Mouse (Mus musculus) adipocyte (in vitro differentiated cells): Measurements from ENCODE around the gene Brinp3.

Experiments used
- DNase-seq: peaks from one replicate; pipeline ENCODE4 v3.0.0-alpha.2; 2016; ENCODE audit warnings: low spot score

Gene Brinp3

DNA sequence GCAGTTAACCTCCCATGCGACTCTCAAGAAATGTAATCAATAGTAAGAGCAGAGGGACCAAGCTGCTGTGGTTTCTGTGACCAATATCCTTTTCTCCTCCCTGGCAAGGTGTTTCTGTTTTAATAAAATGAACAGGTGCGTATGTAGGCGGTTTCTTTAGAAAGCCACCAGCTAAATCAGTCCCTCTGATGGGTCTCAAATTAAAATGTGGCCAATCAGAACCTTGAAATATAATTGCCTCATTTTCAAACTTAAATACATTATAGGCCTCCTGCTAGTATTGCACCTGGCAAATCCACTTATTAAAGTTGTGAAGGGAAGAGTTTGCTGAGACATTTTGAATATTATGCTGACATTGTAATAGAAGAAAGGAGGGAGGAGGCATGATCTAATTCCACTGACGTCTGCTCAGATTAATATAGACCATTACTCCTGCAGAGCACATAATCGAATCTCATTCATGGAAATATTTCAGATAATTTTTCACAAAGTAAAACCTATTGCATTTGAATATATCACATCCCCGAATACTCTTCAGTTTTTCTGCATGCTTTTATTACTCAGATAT lies 305.5 kb downstream of the Brinp3 start:
- no peak for DNase-seq

DNA sequence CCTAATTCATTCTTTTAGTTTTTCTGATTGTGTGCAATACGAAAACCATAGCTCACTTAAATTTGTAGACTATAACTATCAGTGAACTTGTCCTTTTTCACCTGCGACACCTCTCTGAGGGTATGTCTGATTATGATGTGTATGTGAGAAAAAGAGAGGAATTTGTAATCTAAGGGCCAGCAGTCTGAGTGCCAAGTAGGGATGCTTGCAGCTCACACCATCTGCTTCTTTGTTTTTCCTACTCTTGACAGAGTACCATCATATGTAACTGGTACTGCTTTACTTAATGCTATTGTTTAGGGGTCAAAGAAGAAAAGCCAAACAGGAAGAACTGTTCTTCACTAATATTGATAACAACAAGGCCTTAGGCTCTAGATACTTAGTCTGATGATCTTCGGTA lies 307.3 kb downstream of the Brinp3 start:
- DNase-seq, result no peak

DNA sequence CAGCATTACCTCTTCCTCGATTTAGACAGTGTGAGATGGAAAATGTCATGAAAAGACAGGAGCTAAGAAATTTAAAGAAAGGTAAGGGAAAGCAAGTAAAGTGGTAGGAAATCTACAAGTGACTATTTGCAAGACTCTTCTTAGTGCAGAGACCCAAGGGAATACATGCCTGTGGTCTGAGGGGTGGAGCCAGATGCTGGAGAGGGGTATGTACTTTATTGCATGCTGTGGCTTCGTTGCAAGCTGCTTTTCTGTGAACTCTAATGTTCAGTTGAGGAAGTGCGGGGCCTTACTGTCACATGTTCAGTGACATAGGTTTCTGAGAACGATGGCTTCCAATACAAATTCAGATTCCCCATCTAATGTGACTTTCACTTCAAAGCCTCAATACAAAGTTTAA lies 313.2 kb downstream of the Brinp3 start:
- DNase-seq, result no peak

DNA sequence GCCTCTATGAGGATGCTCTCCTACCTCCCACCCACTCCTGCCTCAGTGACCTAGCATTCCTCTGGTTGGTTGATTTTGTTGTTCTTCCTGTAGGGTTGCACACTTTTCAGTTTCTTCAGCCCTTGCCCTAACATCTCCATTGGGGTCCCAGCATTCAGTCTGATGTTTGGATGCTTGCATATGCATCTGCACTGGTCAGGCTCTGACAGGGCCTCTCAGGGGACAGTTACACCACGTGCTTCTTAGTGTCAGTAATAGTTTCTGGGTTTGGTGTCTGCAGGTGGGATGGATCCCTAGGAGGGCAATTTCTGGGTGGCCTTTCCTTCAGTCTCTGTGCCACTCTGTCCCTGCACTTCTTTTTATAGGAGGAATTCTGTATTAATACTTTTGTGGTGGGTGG lies 339.3 kb downstream of the Brinp3 start:
- DNase-seq, result no peak

DNA sequence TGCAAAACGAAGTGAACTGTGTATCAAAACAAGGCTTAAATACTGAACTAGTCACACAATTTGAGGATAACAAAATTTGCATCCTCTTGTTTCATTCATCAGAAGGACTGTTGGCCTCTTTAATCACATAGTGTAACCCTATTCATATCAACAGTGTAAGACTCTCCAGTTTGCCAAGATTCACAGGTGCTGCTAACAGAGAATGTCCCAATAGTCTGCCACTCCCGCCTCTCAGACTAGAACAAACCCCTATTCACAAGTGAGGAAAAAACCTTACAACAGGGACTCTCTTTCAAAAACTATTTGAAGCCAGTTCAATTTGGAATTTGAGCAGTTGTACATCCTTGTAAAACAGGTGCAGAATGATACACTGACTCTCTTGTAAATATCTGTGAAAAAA lies 349.5 kb downstream of the Brinp3 start:
- no peak for DNase-seq

DNA sequence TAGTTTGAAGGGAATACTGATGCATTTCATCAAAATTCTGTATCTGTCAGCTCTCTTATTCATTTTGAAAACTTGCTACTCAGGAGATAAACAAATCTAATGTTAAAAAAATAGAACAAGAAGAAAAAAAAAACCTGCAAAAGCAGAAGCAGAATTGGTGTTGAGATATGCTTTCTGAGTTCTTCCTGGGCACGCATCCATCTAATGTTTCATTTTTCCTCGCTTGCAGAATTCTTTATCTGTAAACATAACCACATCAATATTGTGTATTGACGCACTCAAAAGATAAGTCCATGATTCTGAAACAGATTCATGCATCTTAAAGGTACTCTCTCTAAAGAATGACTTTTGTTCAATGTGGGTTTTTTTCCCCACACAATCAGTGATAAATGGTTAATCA lies 354.3 kb downstream of the Brinp3 start:
- DNase-seq, result no peak

DNA sequence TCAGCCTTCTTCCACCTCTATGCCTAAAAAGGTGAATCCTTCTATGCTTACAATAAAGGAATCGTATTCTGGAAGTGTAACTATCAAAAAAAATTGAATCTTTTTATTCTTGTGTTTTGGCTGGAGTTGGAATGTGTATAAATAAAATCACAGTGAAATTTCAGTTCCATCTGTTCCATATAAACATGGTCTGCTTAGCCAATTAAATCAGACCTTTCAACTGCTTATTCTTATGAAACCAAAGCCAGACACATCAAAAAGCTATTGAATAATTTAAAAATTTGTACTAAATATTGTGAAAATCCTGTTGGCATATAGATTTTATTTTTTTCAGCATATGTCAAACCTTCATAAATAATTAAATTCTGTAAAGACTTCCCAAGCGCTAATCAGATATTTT lies 355.6 kb downstream of the Brinp3 start:
- no peak for DNase-seq

DNA sequence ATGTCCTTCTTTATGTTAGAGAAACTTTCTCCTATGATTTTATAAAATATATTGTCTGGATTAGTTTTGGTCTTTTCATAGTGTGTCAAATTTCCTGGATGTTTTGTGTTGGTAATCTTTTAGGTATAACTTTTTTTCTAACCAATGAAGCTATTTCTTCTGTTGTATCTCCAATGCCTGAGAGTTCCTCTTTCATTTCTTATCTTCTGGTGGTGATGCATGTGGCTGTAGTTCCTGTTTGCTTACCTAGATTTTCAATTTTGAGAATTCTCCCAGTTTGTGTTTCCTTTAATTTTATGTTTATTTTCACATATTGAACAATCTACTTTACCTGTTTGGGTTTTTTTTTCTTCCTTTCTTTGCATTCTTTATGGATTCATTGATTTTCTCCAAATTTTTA lies 404.1 kb downstream of the Brinp3 start:
- no peak for DNase-seq

DNA sequence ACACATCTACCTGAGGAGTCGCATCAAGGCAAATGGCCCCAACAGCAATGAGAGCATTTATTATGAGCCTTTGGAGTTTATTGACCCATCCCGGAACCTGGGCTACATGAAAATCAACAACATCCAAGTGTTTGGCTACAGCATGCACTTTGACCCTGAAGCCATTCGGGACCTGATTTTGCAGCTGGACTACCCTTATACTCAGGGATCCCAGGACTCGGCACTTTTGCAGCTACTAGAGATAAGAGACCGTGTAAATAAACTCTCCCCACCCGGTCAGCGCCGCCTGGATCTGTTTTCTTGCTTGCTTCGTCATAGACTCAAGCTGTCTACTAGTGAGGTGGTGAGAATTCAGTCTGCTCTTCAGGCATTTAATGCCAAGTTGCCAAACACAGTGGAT lies 407.1 kb downstream of the Brinp3 start:
- DNase-seq, result no peak

DNA sequence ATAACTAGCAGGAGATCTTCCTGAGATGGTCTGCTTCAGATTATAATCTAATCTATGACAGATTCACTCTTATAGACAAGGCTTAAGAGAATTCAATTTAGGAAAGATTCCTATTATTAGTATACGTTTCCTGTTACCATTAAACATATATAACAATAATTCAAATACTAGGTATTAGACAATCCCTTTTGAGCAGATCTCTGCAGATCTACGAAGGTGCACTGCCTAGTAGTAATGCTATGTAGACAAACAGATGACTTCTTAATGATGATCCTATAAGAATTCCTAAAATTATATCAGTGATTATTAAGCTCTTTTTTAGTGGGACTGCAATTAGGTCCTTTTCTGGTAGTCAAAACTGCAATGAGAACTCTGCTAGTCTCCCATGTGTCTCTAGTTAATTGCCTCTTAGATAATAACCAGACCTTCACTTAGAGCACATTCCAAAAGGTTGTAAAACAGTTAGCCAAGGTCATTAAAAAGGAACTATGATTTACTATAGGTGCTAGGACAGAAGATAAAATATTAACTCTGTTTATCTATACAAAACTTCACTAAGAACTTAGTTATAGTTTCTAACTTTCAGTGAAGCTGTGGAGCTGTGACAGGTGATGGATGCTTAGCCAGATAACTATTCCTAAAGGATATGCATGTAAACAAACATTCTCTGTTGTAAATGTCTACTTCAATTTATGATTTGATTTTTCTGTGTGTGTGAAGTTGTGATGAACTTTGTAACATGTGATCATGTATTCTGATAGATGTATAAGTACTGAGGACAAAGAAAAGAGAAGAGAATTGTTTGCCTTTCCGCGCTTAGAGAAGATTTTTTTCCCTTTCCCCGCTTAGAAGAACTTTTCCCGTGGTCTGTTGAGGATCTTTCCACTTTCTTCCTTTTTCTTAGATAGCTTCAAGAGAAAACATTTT lies 445.2 kb downstream of the Brinp3 start:
- no peak for DNase-seq
